Mouse (Mus musculus): Measurements from ENCODE around the gene Taf5. TPM values are rescaled to one million over a fixed set of nuclear protein-coding genes. Genes with fewer than 3 reads are reported as not detected.
A peak's percentile ranks its signal among the peaks of the same experiment; 100 is the strongest.

The Taf5 gene
- total and polyA plus RNA-seq, 3 experiments: 1.5 to 2.9 (median 2.7) TPM

GRCm38 (mm10) chr19:47067924-47068611 lies 522 bp downstream of the Taf5 start:
- H3K27ac ChIP-seq: peak overlapping the region; percentile 87
- intact Hi-C loops (cut with DNase I): loop anchor here (1.0 kb wide), 1 partner anchor 22 kb away; the partner anchor contains the start of genes Pdcd11 and Usmg5

GRCm38 (mm10) chr19:47088226-47088625 lies 20.7 kb downstream of the Taf5 start:
- H3K4me3 ChIP-seq: peak overlapping the region; percentile 10; the same call in 1 of the 2 replicates
- H3K36me3 ChIP-seq (ENCODE audit: control insufficient read depth, insufficient read depth, low read length): peaks cover 26% of the 10 kb centered on the region
- intact Hi-C loops (cut with DNase I): no loop called here
- H3K27me3 ChIP-seq (ENCODE audit: control insufficient read depth, insufficient read depth, low read length): no peaks in the 10 kb centered on the region
- 38% methylated on average over 3 of the region's 3 CpGs for WGBS
- peaks cover 6% of the 10 kb centered on the region for H3K4me1 ChIP-seq (ENCODE audit: control insufficient read depth, insufficient read depth, low read length)
- H3K27ac ChIP-seq: no peak overlapping the region
- TF ChIP-seq EP300 (IDR thresholded peaks at IDR 0.05; ENCODE audit: insufficient read depth, low read depth, low read length) (no peak), CTCF (IDR thresholded peaks at IDR 0.05) (no peak), POLR2A (IDR thresholded peaks at IDR 0.05; ENCODE audit: insufficient read depth, low read depth, low read length) (no peak)
- no peak for DNase-seq
- peak overlapping the region; percentile 6; the same call in 1 of the 2 replicates for H3K9ac ChIP-seq (ENCODE audit: low read depth, low read length)
- peaks cover 2% of the 10 kb centered on the region; the same call in 1 of the 2 replicates for H3K79me2 ChIP-seq (replicated peaks; ENCODE audit: control insufficient read depth, insufficient read depth, low read length)

More at GRCm38 (mm10) chr19:47067924-47068611, 522 bp downstream of the Taf5 start:
- 0 out of 2 replicates have a peak, but pooled peaks have one; percentile 24 for TF ChIP-seq EP300 (IDR thresholded peaks at IDR 0.05; ENCODE audit: insufficient read depth, low read depth, low read length)
- peak; percentile 38; the same call in 1 of the 2 replicates for TF ChIP-seq POLR2A (IDR thresholded peaks at IDR 0.05; ENCODE audit: insufficient read depth, low read depth, low read length)
- peak; percentile 39 for TF ChIP-seq CTCF (IDR thresholded peaks at IDR 0.05)
- Histone ChIP-seq H3K27me3 (ENCODE audit: control insufficient read depth, insufficient read depth, low read length) (no peaks in the 10 kb centered on the region), H3K9ac (ENCODE audit: low read depth, low read length) (peak overlapping the region; percentile 98), H3K36me3 (ENCODE audit: control insufficient read depth, insufficient read depth, low read length) (no peaks in the 10 kb centered on the region; the same call in 1 of the 2 replicates), H3K4me1 (ENCODE audit: control insufficient read depth, insufficient read depth, low read length) (0 out of 2 replicates have a peak, but pooled peaks cover 2% of the 10 kb centered on the region), H3K4me3 (peak overlapping the region; percentile 82), H3K79me2 (replicated peaks; ENCODE audit: control insufficient read depth, insufficient read depth, low read length) (no peaks in the 10 kb centered on the region)
- peak; percentile 88 to 90 for DNase-seq
- 0% methylated on average over 64 of the region's 72 CpGs for WGBS

- peak overlapping the region; percentile 74 for H3K4me3 ChIP-seq
- intact Hi-C loops (cut with DNase I): loop anchor here (1.0 kb wide), 1 partner anchor 22 kb away; no protein-coding TSS in a partner anchor
- H3K27ac ChIP-seq: peak overlapping the region; percentile 93
- peaks cover 6% of the 10 kb centered on the region for H3K4me1 ChIP-seq (ENCODE audit: control insufficient read depth, insufficient read depth, low read length)
- no peaks in the 10 kb centered on the region for H3K27me3 ChIP-seq (ENCODE audit: control insufficient read depth, insufficient read depth, low read length)
- no peak for DNase-seq
- H3K9ac ChIP-seq (ENCODE audit: low read depth, low read length): peak overlapping the region; percentile 94
- no peak for TF ChIP-seq EP300 (IDR thresholded peaks at IDR 0.05; ENCODE audit: insufficient read depth, low read depth, low read length)
- TF ChIP-seq POLR2A (IDR thresholded peaks at IDR 0.05; ENCODE audit: insufficient read depth, low read depth, low read length): no peak
- no peak for TF ChIP-seq CTCF (IDR thresholded peaks at IDR 0.05)
- H3K36me3 ChIP-seq (ENCODE audit: control insufficient read depth, insufficient read depth, low read length): peaks cover 23% of the 10 kb centered on the region
- H3K79me2 ChIP-seq (replicated peaks; ENCODE audit: control insufficient read depth, insufficient read depth, low read length): peaks cover 2% of the 10 kb centered on the region; the same call in 1 of the 2 replicates
- under 1% methylated on average over 36 of the region's 36 CpGs for WGBS
Measured at GRCm38 (mm10) chr19:47089718-47090525, 22.4 kb downstream of the Taf5 start.

- H3K4me3 ChIP-seq: peak within 1 kb of the TSS; percentile 74
- no peaks in the 10 kb centered on the region for H3K27me3 ChIP-seq (ENCODE audit: control insufficient read depth, insufficient read depth, low read length)
- peaks cover 6% of the 10 kb centered on the region for H3K4me1 ChIP-seq (ENCODE audit: control insufficient read depth, insufficient read depth, low read length)
- intact Hi-C loops (cut with DNase I): loop anchor here (1.0 kb wide), 1 partner anchor 22 kb away; no protein-coding TSS in a partner anchor
- peaks cover 23% of the 10 kb centered on the region for H3K36me3 ChIP-seq (ENCODE audit: control insufficient read depth, insufficient read depth, low read length)
- H3K27ac ChIP-seq: peak within 1 kb of the TSS; percentile 93
- TF ChIP-seq CTCF (IDR thresholded peaks at IDR 0.05) (no peak), POLR2A (IDR thresholded peaks at IDR 0.05; ENCODE audit: insufficient read depth, low read depth, low read length) (peak; percentile 91), EP300 (IDR thresholded peaks at IDR 0.05; ENCODE audit: insufficient read depth, low read depth, low read length) (0 out of 2 replicates have a peak, but pooled peaks have one; percentile 49)
- peak; percentile 96 for DNase-seq
- peak within 1 kb of the TSS; percentile 94 for H3K9ac ChIP-seq (ENCODE audit: low read depth, low read length)
- H3K79me2 ChIP-seq (replicated peaks; ENCODE audit: control insufficient read depth, insufficient read depth, low read length): peaks cover 2% of the 10 kb centered on the region; the same call in 1 of the 2 replicates
- under 1% methylated on average over 56 of the region's 56 CpGs for WGBS
Measured at GRCm38 (mm10) chr19:47090550-47091156, 23.1 kb downstream of the Taf5 start, which contains the start of the genes Usmg5 and Pdcd11. Gene Usmg5 (minus strand): TSS chr19:47090647. Gene Pdcd11 (plus strand): TSS chr19:47090768.

- H3K79me2 ChIP-seq (replicated peaks; ENCODE audit: control insufficient read depth, insufficient read depth, low read length): no peaks in the 10 kb centered on the region
- intact Hi-C loops (cut with DNase I): no loop called here
- no peaks in the 10 kb centered on the region for H3K4me1 ChIP-seq (ENCODE audit: control insufficient read depth, insufficient read depth, low read length)
- TF ChIP-seq POLR2A (IDR thresholded peaks at IDR 0.05; ENCODE audit: insufficient read depth, low read depth, low read length): no peak
- TF ChIP-seq CTCF (IDR thresholded peaks at IDR 0.05): no peak
- no peak for TF ChIP-seq EP300 (IDR thresholded peaks at IDR 0.05; ENCODE audit: insufficient read depth, low read depth, low read length)
- no peak for DNase-seq
- H3K27me3 ChIP-seq (ENCODE audit: control insufficient read depth, insufficient read depth, low read length): no peaks in the 10 kb centered on the region
- no peak overlapping the region for H3K9ac ChIP-seq (ENCODE audit: low read depth, low read length)
- H3K4me3 ChIP-seq: no peak overlapping the region
- WGBS: 77% methylated on average over 5 of the region's 5 CpGs
- no peak overlapping the region for H3K27ac ChIP-seq
- H3K36me3 ChIP-seq (ENCODE audit: control insufficient read depth, insufficient read depth, low read length): no peaks in the 10 kb centered on the region; the same call in 1 of the 2 replicates
Measured at GRCm38 (mm10) chr19:47101080-47101479, 33.5 kb downstream of the Taf5 start.
